Mouse (Mus musculus) intestine, embryonic 14.5 days (tissue): ENCODE results near the gene Hpcal1. TPM values are rescaled to one million over a fixed set of nuclear protein-coding genes. Genes with fewer than 3 reads are reported as not detected.

ENCODE experiments used
- ATAC-seq: fragments of 200-750 bp; cut with Nextera tagmentation; replicated peaks from 2 replicates; pipeline ENCODE4 v1.8.0; 2017; ENCODE audit warnings: low read depth, moderate number of reproducible peaks, moderate TSS enrichment, moderate library complexity; ENCODE audit not compliant: low FRiP score, low TSS enrichment
- DNase-seq: peaks from one replicate; pipeline ENCODE4 v3.0.0-alpha.2; 2018; ENCODE audit warnings: low spot score
- H3K27ac ChIP-seq: fragments of 300-500 bp; sonication (generic); 2 replicates; pipeline ENCODE4 v1.5.1; 2014; ENCODE audit warnings: low read depth, mild to moderate bottlenecking, control low read depth
- H3K27me3 ChIP-seq: fragments of 300-500 bp; sonication (generic); replicated peaks from 2 replicates; pipeline ENCODE4 v1.6.1; 2014; ENCODE audit warnings: low read length, control low read depth; ENCODE audit not compliant: control insufficient read depth, insufficient read depth
- H3K36me3 ChIP-seq: fragments of 300-500 bp; sonication (generic); 2 replicates; pipeline ENCODE4 v1.6.1; 2014; ENCODE audit warnings: low read length, control low read depth; ENCODE audit not compliant: control insufficient read depth, insufficient read depth
- H3K4me1 ChIP-seq: fragments of 300-500 bp; sonication (generic); replicated peaks from 2 replicates; pipeline ENCODE4 v1.6.1; 2014; ENCODE audit warnings: low read length, control low read depth, mixed read lengths; ENCODE audit not compliant: control insufficient read depth, insufficient read depth
- H3K4me2 ChIP-seq: fragments of 300-500 bp; sonication (generic); 2 replicates; pipeline ENCODE4 v1.6.1; 2014; ENCODE audit warnings: low read length
- H3K4me3 ChIP-seq: fragments of 300-500 bp; sonication (generic); 2 replicates; pipeline ENCODE4 v1.5.1; 2014; ENCODE audit warnings: low read depth, low read length, control low read depth, mixed read lengths
- H3K9ac ChIP-seq: fragments of 300-500 bp; sonication (generic); 2 replicates; pipeline ENCODE4 v1.6.1; 2014; ENCODE audit warnings: mild to moderate bottlenecking, low read length
- H3K9me3 ChIP-seq: fragments of 300-500 bp; sonication (generic); 2 replicates; pipeline ENCODE4 v1.6.1; 2016; ENCODE audit warnings: low read length, control low read depth; ENCODE audit not compliant: control insufficient read depth
- WGBS: fragments of 180-500 bp; shearing (Covaris S2); extraction: QIAGEN DNeasy Blood & Tissue Kit; methylation state at CpG from one replicate; pipeline ENCODE4 v1.1.7; 2014; 5-methylcytosine and 5-hydroxymethylcytosine counted together
- polyA plus RNA-seq: library from polyadenylated mRNA; unstranded; fragments of >200 nt; fragmentation: Nextera tagmentation; extraction: Ambion mirVana; gene quantifications from 2 replicates; pipeline ENCODE4 v1.2.1, GENCODE M21; 2014

Gene Hpcal1
- polyA plus RNA-seq, 1 experiment from 2014 or later, result 48.6 TPM

DNA sequence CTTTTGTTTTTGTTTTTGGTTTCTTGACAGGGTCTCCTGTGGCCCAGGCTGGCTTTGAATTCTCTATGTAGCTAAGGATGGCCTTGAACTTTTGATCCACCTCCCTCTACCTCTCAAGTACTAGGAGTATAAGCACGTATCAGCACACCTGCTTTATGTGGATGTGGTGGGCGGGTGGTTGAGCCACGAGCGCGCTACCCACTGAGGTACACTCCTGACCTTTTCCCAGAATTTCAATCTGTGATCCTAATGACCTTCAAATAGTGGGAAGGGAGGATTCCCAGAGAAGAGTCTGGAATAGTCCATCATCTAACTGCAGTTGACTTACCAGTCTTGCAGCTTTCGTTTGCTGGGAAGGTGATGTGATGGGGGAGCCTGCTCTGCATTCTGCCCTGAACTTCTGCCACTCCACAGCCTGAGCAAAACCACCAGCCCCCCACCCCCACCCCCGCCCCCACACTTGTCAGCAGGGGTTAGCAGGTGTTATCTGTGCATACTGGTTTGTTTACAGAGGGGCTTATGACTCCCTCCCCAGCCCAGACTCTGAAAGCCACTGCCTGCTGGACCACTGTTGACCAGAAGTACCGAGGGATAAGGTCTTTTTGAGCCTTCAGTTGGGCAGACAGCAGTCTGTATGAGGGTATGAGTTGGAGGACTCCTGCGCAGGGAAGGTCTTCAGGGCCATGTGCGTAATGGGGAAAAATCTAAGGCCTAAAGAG, 46.4 kb downstream of the Hpcal1 start:
- Histone ChIP-seq H3K4me2 (no peak overlapping the region), H3K9me3 (no peaks in the 10 kb centered on the region), H3K4me3 (no peak overlapping the region), H3K27me3 (no peaks in the 10 kb centered on the region), H3K4me1 (peaks cover 42% of the 10 kb centered on the region), H3K36me3 (no peaks in the 10 kb centered on the region), H3K27ac (no peak overlapping the region), H3K9ac (no peak overlapping the region)
- 59% methylated on average over 10 of the region's 10 CpGs for WGBS
- DNase-seq (no peak), ATAC-seq (no peak)

DNA sequence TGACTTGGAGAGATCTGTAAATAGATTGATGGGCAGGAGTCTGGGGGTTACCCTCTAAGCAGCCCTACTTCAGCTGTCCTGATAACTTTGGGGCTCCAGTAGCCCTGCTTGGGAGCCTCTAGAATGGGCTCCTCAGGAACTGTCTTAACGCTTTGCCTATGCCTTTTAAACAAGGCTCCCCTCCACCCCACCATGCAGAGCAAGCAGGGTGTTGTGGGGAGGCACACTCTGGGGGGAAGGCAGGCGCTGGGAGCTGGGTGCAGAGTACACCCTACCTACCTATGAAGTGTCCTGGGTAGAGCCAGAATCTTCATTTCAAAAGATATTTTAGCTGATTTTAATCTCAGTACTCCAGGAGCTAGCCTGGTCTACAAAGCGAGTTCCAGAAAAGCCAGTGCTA, 47.2 kb downstream of the Hpcal1 start:
- DNase-seq (no peak), ATAC-seq (no peak)
- 86% methylated on average over 3 of the region's 3 CpGs for WGBS
- H3K4me1 ChIP-seq, result peaks cover 37% of the 10 kb centered on the region
- no peaks in the 10 kb centered on the region for H3K9me3 ChIP-seq
- H3K27ac ChIP-seq, result no peak overlapping the region
- H3K36me3 ChIP-seq, result no peaks in the 10 kb centered on the region
- no peaks in the 10 kb centered on the region for H3K27me3 ChIP-seq
- H3K9ac ChIP-seq, result no peak overlapping the region
- H3K4me3 ChIP-seq, result no peak overlapping the region
- no peak overlapping the region for H3K4me2 ChIP-seq

DNA sequence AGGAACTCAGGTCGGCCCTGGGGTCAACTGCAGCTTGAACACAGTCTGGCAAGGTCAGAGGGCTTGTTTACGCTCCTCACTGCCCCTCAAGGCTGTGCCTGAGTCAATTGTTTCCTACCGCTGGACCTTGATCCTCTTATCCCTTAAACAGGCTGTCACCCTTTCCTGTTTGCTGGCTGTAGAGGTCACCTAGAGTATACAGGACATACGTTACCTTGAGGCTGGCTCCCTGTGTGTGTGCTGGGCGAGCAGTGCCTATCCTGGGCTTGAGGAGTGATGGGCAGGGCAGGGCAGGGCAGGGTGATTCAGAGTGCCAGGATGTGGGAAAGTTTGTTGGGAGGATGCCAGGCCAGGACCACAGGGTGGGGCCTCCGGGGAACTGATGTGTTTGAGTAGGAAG, 47.8 kb downstream of the Hpcal1 start:
- Histone ChIP-seq H3K4me2 (no peak overlapping the region), H3K27ac (no peak overlapping the region), H3K27me3 (no peaks in the 10 kb centered on the region), H3K4me1 (peaks cover 32% of the 10 kb centered on the region), H3K9me3 (no peaks in the 10 kb centered on the region), H3K4me3 (no peak overlapping the region), H3K9ac (no peak overlapping the region), H3K36me3 (no peaks in the 10 kb centered on the region)
- ATAC-seq (no peak), DNase-seq (no peak)
- 42% methylated on average over 6 of the region's 6 CpGs for WGBS

DNA sequence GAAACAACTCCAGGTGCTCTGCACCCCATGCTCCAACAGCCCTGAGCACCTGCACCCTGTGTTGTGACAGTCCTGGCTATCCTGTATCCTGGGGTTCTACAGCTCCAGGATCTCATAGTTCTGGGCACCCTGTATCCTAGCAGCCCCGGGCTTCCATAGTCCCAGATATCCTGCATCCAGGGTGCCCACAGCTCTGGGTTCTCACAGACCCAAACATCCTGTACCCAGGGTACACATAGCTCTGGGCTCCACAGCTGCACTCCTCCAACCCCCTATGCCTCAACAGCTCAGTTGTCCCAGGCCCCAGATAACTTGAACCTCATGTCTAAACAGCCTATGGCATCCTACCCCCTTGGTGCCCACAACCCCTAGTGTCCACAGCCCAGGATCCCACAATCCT, 49.6 kb downstream of the Hpcal1 start:
- H3K4me2 ChIP-seq, result no peak overlapping the region
- no peaks in the 10 kb centered on the region for H3K27me3 ChIP-seq
- H3K4me1 ChIP-seq, result peaks cover 20% of the 10 kb centered on the region
- no peak overlapping the region for H3K9ac ChIP-seq
- no peak for ATAC-seq
- no peaks in the 10 kb centered on the region for H3K9me3 ChIP-seq
- 87% methylated on average over 1 of the region's 1 CpGs for WGBS
- H3K36me3 ChIP-seq, result no peaks in the 10 kb centered on the region
- no peak overlapping the region for H3K27ac ChIP-seq
- H3K4me3 ChIP-seq, result no peak overlapping the region
- DNase-seq, result no peak

DNA sequence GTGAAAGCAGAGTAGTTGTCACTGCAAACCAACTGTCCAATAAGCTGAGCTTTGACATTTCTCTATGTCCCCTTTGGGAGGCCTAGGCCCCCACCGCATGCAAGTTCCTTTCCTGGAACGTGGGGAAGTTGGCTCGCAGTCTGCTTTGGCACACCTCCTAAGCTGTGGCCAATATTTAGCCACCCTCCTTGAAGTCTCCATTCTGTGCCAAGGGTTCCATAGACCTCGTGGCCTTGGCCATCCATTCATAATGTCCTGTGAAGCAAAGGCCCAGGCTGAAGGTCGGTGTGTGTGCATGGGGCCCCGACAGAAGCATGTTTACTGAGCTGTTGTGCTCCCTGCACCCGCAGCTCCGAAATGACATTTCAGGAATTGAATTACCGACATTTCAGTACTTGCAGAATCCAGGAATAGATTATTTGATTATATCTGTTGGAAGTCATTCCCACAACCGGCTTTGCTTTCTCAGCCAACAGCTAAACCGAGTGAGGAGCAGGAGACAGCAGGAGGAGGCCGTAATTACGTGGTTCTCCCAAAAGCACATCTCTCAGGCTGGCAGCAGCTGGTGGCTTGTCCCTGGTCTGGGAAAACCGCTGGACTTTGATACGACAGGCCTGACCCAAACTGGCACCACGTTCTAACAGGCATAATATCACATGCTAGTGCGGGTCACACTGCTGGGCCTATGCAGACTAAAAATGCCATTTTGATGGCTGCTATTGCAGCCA, 51.1 kb downstream of the Hpcal1 start:
- peaks cover 22% of the 10 kb centered on the region for H3K4me1 ChIP-seq
- H3K27ac ChIP-seq, result no peak overlapping the region
- H3K36me3 ChIP-seq, result no peaks in the 10 kb centered on the region
- ATAC-seq (no peak), DNase-seq (no peak)
- no peak overlapping the region for H3K4me3 ChIP-seq
- no peaks in the 10 kb centered on the region for H3K9me3 ChIP-seq
- 71% methylated on average over 17 of the region's 17 CpGs for WGBS
- H3K27me3 ChIP-seq, result no peaks in the 10 kb centered on the region
- no peak overlapping the region for H3K4me2 ChIP-seq
- no peak overlapping the region for H3K9ac ChIP-seq

DNA sequence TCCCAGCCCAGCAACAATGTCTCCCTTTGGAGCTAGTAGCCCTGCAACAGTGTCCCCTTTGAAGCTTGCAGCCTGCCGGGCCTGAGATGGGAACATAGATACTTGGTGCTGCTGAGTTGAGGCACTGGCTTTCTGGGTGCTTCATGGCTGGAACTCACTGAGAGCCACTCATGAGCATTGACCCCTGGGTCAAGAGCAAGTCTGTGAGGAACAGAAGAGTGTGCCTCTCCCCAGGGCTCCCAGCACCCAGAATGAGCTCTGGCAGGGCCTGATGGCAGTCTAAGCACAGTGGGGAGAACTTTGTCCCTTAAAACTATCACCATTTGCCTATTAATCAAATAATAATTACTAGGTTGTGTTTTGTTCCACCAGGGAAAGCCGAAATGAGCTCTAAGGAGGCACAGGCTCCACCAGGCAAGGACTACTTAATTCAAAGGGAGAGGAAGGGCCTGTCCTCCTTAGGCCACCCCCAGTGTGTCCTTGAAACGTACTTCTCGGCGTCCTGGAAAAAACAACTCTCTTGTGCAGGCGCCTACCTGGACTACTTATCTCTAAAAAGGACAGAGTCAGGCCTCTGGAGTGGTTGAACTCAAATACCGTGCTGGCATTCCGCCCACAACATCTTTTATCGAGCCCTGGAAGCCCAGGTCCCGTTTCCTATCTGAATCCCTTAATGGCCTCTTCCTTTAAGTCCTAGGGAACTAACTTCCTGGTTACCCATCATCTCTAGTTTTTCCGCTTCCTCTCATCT, 52.1 kb downstream of the Hpcal1 start:
- no peaks in the 10 kb centered on the region for H3K36me3 ChIP-seq
- DNase-seq, result no peak
- ATAC-seq, result no peak
- no peak overlapping the region for H3K27ac ChIP-seq
- peaks cover 26% of the 10 kb centered on the region for H3K4me1 ChIP-seq
- no peak overlapping the region for H3K4me2 ChIP-seq
- no peaks in the 10 kb centered on the region for H3K27me3 ChIP-seq
- no peak overlapping the region for H3K4me3 ChIP-seq
- H3K9me3 ChIP-seq, result no peaks in the 10 kb centered on the region
- 71% methylated on average over 11 of the region's 11 CpGs for WGBS
- H3K9ac ChIP-seq, result no peak overlapping the region

DNA sequence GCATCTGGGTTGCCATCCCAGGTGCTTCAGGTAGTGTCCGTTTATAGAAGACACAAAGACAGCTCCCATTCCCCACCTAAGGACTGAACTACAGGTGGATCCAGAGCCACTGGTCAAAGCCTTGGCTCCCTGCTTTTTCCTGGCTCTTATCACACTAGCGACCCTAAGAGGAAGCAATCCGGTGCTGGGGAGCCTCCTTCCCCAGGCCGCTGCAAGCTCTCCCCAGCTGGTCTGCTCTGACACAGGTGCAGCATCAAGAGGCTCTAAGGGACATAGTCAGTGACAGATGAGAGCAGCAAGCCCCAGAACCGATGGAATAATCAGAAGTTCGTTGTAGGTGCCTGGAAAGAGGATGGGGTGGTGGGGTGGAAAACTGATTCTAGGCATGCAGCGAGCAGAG, 54.8 kb downstream of the Hpcal1 start:
- Histone ChIP-seq H3K9ac (no peak overlapping the region), H3K4me1 (peaks cover 30% of the 10 kb centered on the region), H3K4me2 (no peak overlapping the region), H3K9me3 (no peaks in the 10 kb centered on the region), H3K36me3 (no peaks in the 10 kb centered on the region), H3K27ac (no peak overlapping the region), H3K27me3 (no peaks in the 10 kb centered on the region), H3K4me3 (no peak overlapping the region)
- ATAC-seq (no peak), DNase-seq (no peak)
- 72% methylated on average over 7 of the region's 7 CpGs for WGBS

DNA sequence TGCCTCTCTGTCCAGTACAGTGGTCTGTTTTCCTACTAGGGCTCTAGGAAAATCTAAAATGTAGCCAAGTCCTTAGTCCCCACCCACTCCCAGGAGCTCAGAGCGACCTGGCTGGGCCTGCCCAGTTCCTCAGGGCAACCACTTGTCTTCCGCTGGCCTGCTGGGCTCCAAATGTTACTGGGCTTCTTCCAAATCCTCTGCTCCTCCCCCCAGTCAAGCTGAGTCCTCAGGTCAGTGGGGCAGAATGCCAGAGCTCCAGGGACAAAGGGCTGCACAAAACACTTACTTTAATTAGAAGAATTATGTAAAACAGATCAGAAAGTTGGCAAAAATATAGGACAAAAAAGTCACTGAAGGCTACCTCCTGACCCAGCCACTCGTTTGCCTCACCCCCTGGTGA, 56.1 kb downstream of the Hpcal1 start:
- DNase-seq (no peak), ATAC-seq (no peak)
- H3K36me3 ChIP-seq, result no peaks in the 10 kb centered on the region
- no peaks in the 10 kb centered on the region for H3K9me3 ChIP-seq
- peaks cover 34% of the 10 kb centered on the region for H3K4me1 ChIP-seq
- H3K27ac ChIP-seq, result no peak overlapping the region
- 26% methylated on average over 3 of the region's 3 CpGs for WGBS
- H3K27me3 ChIP-seq, result no peaks in the 10 kb centered on the region
- no peak overlapping the region for H3K4me3 ChIP-seq
- H3K9ac ChIP-seq, result no peak overlapping the region
- H3K4me2 ChIP-seq, result no peak overlapping the region
